Mouse (Mus musculus) limb, embryonic 15.5 days (tissue): ENCODE measurements at regions not wholly inside any gene's neighbourhood (a gene's known extent, or its start where the extent isn't known, plus 50 kb on each side); places are given as distances from the start of the nearest gene placed in this dataset.

ENCODE experiments used
- ATAC-seq: fragments of 200-750 bp; cut with Nextera tagmentation; 2 replicates; pipeline ENCODE4 v1.8.0; 2017; ENCODE audit warnings: low read depth, moderate TSS enrichment; ENCODE audit not compliant: insufficient number of reproducible peaks, low FRiP score, low TSS enrichment
- H3K27ac ChIP-seq: fragments of 300-500 bp; sonication (generic); 2 replicates; pipeline ENCODE4 v1.5.1; 2015; ENCODE audit warnings: moderate library complexity, mild to moderate bottlenecking, inconsistent platforms
- H3K27me3 ChIP-seq: fragments of 300-500 bp; sonication (generic); 2 replicates; pipeline ENCODE4 v1.6.1; 2015; ENCODE audit warnings: inconsistent platforms
- H3K36me3 ChIP-seq: fragments of 300-500 bp; sonication (generic); 2 replicates; pipeline ENCODE4 v1.6.1; 2015; ENCODE audit warnings: inconsistent platforms
- H3K4me1 ChIP-seq: fragments of 300-500 bp; sonication (generic); 2 replicates; pipeline ENCODE4 v1.6.1; 2015; ENCODE audit warnings: inconsistent platforms
- H3K4me2 ChIP-seq: fragments of 300-500 bp; sonication (generic); 2 replicates; pipeline ENCODE4 v1.6.1; 2015; ENCODE audit warnings: mild to moderate bottlenecking, inconsistent platforms
- H3K4me3 ChIP-seq: fragments of 300-500 bp; sonication (generic); 2 replicates; pipeline ENCODE4 v1.5.1; 2015; ENCODE audit warnings: mild to moderate bottlenecking, inconsistent platforms
- H3K9ac ChIP-seq: fragments of 300-500 bp; sonication (generic); 2 replicates; pipeline ENCODE4 v1.6.1; 2015; ENCODE audit warnings: inconsistent platforms
- H3K9me3 ChIP-seq: fragments of 300-500 bp; sonication (generic); 2 replicates; pipeline ENCODE4 v1.6.1; 2016; ENCODE audit warnings: inconsistent platforms
- WGBS: fragments of 180-500 bp; shearing (Covaris S2); methylation state at CpG from one replicate; pipeline ENCODE4 v1.1.7; 2015; 5-methylcytosine and 5-hydroxymethylcytosine counted together

DNA sequence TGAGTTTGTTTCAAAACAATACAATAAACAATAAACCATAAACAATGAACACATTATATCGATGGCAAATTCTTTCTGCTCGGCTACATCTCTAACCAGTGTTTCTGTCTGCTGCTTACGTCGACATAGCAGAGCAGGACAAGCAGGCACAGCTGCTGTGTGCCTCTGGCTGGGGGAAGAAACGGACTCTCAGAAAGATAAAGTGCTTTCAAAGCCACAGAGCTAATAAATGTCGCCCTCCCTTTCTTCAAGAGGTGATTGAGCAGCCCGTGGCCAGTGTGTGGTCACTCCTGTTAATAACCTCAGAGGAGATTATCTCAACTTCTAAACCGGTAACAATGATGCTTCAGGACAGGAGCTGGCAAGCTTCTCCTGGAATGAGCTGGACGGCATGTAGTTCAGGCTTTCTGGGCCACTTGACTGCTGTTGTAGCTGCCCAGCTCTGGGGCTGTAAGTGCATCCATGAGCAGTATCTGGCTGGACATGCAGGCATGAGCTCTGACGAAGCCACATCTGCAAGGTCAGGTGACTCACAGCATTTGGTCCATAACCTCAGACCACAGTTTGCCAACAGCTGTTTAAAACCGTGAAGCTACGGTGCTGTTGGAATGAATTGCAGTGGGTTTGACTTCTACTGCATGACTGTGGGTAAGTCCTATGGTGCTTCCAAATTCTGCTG is 55.6 kb downstream of the Evx1 start:
- WGBS: 21% methylated on average over 12 of the region's 12 CpGs
- Histone ChIP-seq H3K4me2 (no peak overlapping the region), H3K36me3 (no peaks in the 10 kb centered on the region), H3K27ac (no peak overlapping the region), H3K4me3 (no peak overlapping the region), H3K4me1 (peaks cover 4% of the 10 kb centered on the region; the same call in 1 of the 2 replicates), H3K9ac (no peak overlapping the region), H3K27me3 (peaks cover 14% of the 10 kb centered on the region; the same call in 1 of the 2 replicates), H3K9me3 (no peaks in the 10 kb centered on the region)
- ATAC-seq: no peak

DNA sequence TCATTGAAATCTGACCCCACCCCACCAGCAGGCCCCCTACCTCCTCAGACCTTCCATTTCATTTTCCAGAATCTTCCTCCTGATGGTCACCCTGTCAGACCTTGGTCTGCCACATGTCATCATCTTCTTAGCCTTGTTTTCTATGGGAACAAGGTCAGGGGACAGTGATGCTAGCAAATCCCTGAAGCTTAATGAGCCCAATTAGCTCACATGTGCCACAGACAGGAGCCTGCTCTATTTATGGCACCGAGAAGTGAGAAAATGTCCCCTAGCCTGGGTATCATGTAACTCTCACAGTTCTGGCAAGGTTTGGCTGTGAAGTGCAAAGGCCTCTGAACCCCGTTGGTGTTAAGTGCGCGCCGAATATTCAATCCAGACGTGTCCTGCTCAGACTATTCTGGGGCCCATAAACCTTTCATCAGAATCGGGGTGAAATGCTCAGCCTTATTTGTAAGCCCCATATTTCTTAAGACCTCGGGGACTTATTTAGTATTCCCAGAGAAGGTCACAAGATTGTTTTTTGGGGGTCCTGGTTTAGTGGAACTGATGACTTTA is 57.6 kb downstream of the Evx1 start:
- H3K9ac ChIP-seq: no peak overlapping the region
- H3K27ac ChIP-seq: no peak overlapping the region
- H3K4me1 ChIP-seq: peaks cover 4% of the 10 kb centered on the region; the same call in 1 of the 2 replicates
- no peaks in the 10 kb centered on the region for H3K9me3 ChIP-seq
- H3K4me3 ChIP-seq: no peak overlapping the region
- H3K36me3 ChIP-seq: no peaks in the 10 kb centered on the region
- H3K27me3 ChIP-seq: peaks cover 14% of the 10 kb centered on the region; the same call in 1 of the 2 replicates
- ATAC-seq: no peak
- WGBS: 35% methylated on average over 8 of the region's 8 CpGs
- no peak overlapping the region for H3K4me2 ChIP-seq

- Histone ChIP-seq H3K4me1 (no peaks in the 10 kb centered on the region), H3K4me3 (no peak overlapping the region), H3K36me3 (no peaks in the 10 kb centered on the region), H3K27ac (no peak overlapping the region), H3K9me3 (no peaks in the 10 kb centered on the region), H3K9ac (no peak overlapping the region), H3K27me3 (no peaks in the 10 kb centered on the region), H3K4me2 (no peak overlapping the region)
- 81% methylated on average over 3 of the region's 3 CpGs for WGBS
- no peak for ATAC-seq
Observed at GRCm38 (mm10) chr6:52379146-52379545, 65.8 kb downstream of the Evx1 start.

GRCm38 (mm10) chr6:52379588-52379987 is 66.3 kb downstream of the Evx1 start:
- no peak overlapping the region for H3K9ac ChIP-seq
- H3K4me2 ChIP-seq: no peak overlapping the region
- 63% methylated on average over 5 of the region's 5 CpGs for WGBS
- no peak for ATAC-seq
- no peaks in the 10 kb centered on the region for H3K4me1 ChIP-seq
- H3K9me3 ChIP-seq: no peaks in the 10 kb centered on the region
- no peak overlapping the region for H3K27ac ChIP-seq
- H3K36me3 ChIP-seq: no peaks in the 10 kb centered on the region
- H3K27me3 ChIP-seq: no peaks in the 10 kb centered on the region
- H3K4me3 ChIP-seq: no peak overlapping the region

DNA sequence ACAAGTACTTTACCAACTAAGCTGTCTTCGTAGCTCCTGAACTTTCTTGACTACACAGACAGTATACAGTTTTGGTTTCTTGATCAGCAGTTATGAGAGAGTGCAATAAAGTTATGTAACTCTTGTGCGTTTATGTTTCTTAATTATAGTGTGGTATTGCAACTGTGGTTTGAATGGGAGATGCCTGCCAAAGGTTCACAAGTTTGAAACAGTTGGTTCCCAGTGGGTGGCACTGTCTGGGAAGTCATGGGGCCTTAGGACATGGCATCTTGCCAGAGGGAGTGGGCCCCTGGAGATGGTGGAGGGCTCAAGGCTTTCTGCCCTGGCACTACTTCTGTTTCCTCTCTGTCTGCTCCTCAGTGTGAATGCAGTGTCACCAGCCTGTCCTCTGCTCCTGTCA is 71.7 kb downstream of the Evx1 start:
- Histone ChIP-seq H3K9ac (no peak overlapping the region), H3K27ac (no peak overlapping the region), H3K4me1 (no peaks in the 10 kb centered on the region), H3K27me3 (no peaks in the 10 kb centered on the region), H3K4me2 (no peak overlapping the region), H3K4me3 (no peak overlapping the region), H3K9me3 (no peaks in the 10 kb centered on the region), H3K36me3 (no peaks in the 10 kb centered on the region)
- 60% methylated on average over 2 of the region's 2 CpGs for WGBS
- ATAC-seq: no peak

GRCm38 (mm10) chr6:52401404-52401803 is 88.1 kb downstream of the Evx1 start:
- Histone ChIP-seq H3K27ac (no peak overlapping the region), H3K4me2 (no peak overlapping the region), H3K4me3 (no peak overlapping the region), H3K4me1 (no peaks in the 10 kb centered on the region), H3K9ac (no peak overlapping the region), H3K9me3 (no peaks in the 10 kb centered on the region), H3K36me3 (no peaks in the 10 kb centered on the region), H3K27me3 (no peaks in the 10 kb centered on the region)
- ATAC-seq: no peak
- 73% methylated on average over 5 of the region's 5 CpGs for WGBS

DNA sequence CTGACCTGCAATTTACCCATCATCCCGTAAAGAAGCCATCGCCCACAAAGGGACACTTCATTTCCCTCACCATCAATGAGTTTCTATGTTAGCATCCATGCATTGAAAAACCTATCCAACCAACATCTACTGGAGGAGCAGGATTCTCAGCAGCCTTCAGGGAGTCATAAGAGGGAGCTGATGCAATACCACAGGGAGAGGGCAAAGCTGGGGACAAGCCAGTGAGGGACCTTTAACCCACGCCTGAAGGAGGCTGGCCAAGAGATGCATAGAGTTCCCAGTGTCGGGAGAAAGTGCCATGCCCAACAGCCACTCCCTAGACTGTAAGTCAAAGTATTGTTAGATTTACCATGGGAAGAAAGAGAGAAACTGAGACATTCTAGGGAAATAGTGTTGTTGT is 96.7 kb downstream of the Evx1 start:
- ATAC-seq: no peak
- Histone ChIP-seq H3K27me3 (no peaks in the 10 kb centered on the region), H3K9ac (no peak overlapping the region), H3K4me2 (no peak overlapping the region), H3K36me3 (no peaks in the 10 kb centered on the region), H3K4me1 (peaks cover 9% of the 10 kb centered on the region), H3K4me3 (no peak overlapping the region), H3K9me3 (no peaks in the 10 kb centered on the region), H3K27ac (no peak overlapping the region)
- 88% methylated on average over 4 of the region's 4 CpGs for WGBS

DNA sequence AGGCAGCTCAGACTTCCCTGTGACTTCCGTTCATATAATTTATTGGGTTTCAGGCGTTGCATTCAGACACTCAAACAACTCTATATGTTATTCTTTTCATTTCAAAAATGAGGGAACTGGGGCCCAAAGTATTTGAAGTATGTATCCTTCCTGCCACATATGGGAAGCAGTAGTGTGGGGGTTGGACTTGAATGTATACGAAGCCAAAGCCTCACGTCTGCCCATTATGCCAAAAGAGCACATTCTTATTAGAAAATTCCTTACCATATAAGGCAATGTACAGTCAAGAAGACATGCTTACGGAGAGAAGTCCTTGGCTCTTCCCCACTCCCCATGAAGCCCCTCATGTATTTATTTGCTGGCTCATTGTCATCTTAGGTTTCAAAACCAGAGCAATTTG is 97.4 kb downstream of the Evx1 start:
- no peak for ATAC-seq
- Histone ChIP-seq H3K9me3 (no peaks in the 10 kb centered on the region), H3K4me2 (no peak overlapping the region), H3K9ac (no peak overlapping the region), H3K27ac (no peak overlapping the region), H3K4me1 (peaks cover 9% of the 10 kb centered on the region), H3K36me3 (no peaks in the 10 kb centered on the region), H3K27me3 (no peaks in the 10 kb centered on the region), H3K4me3 (no peak overlapping the region)
- 32% methylated on average over 5 of the region's 5 CpGs for WGBS

GRCm38 (mm10) chr6:52411302-52411701 is 98.0 kb downstream of the Evx1 start:
- Histone ChIP-seq H3K9ac (no peak overlapping the region), H3K4me1 (peaks cover 11% of the 10 kb centered on the region), H3K27ac (no peak overlapping the region), H3K9me3 (no peaks in the 10 kb centered on the region), H3K36me3 (no peaks in the 10 kb centered on the region), H3K27me3 (no peaks in the 10 kb centered on the region), H3K4me2 (no peak overlapping the region), H3K4me3 (no peak overlapping the region)
- 55% methylated on average over 2 of the region's 2 CpGs for WGBS
- ATAC-seq: no peak

GRCm38 (mm10) chr6:52413639-52414038 is 100.3 kb downstream of the Evx1 start:
- H3K4me1 ChIP-seq: peaks cover 31% of the 10 kb centered on the region
- no peak overlapping the region for H3K9ac ChIP-seq
- no peak overlapping the region for H3K27ac ChIP-seq
- 96% methylated on average over 4 of the region's 4 CpGs for WGBS
- H3K4me2 ChIP-seq: no peak overlapping the region
- ATAC-seq: no peak
- H3K36me3 ChIP-seq: no peaks in the 10 kb centered on the region
- H3K4me3 ChIP-seq: no peak overlapping the region
- no peaks in the 10 kb centered on the region for H3K9me3 ChIP-seq
- H3K27me3 ChIP-seq: no peaks in the 10 kb centered on the region

DNA sequence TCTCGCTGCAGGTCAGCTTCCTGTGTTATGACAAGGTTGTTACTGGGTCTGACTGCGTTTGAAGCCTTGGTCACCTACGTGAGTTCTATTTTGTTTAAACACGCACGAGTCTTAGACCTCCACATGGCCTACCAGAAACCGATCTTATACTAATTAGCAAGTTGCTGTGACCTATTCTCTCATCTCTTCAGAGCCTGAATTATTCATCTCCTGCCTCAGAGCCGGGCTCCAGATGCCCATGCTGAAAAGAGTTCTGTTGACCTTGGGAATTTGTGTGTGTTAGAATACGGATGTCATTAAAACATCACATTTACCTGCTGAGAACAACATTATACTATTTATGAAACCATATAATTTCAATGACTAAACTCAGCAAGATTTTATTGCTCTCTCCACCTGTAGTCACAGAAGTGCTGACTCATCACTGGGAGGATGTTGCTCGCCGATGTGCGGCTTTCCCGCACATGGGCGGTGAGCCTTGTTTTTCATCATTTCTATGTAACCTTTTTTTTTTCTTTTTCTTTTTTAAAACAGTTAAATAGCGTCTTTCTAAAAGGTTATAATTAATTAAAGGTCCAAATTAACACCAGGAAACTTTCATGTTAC is 102.1 kb downstream of the Evx1 start:
- WGBS: 60% methylated on average over 14 of the region's 14 CpGs
- Histone ChIP-seq H3K9ac (no peak overlapping the region), H3K4me1 (peaks cover 36% of the 10 kb centered on the region), H3K4me2 (no peak overlapping the region), H3K9me3 (no peaks in the 10 kb centered on the region), H3K27ac (no peak overlapping the region), H3K4me3 (no peak overlapping the region), H3K36me3 (no peaks in the 10 kb centered on the region), H3K27me3 (no peaks in the 10 kb centered on the region)
- no peak for ATAC-seq

DNA sequence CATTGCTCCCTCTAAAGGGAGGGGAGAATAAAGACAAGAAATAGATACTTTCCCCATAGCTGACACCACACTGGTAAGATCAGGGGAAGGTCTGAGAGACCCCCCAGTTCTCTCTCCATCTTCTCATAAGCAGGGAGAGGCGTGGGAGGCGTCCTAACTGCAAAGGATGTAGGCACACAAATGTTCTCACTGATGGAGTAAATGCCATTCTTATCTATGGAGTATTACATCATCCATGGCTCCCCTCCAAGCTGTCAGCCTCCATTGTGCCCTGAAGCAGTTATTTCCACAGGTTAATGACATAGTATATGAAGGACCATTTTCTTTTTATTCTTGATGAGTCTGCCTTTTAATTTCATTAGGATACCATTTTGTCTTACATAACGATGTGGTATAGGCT is 103.2 kb downstream of the Evx1 start:
- Histone ChIP-seq H3K4me3 (no peak overlapping the region), H3K36me3 (no peaks in the 10 kb centered on the region), H3K9me3 (no peaks in the 10 kb centered on the region), H3K27me3 (no peaks in the 10 kb centered on the region), H3K27ac (no peak overlapping the region), H3K9ac (no peak overlapping the region), H3K4me2 (no peak overlapping the region), H3K4me1 (peaks cover 27% of the 10 kb centered on the region)
- ATAC-seq: no peak
- WGBS: 61% methylated on average over 3 of the region's 3 CpGs
